Mouse (Mus musculus) limb, embryonic 13.5 days (tissue): ENCODE results near the gene 2810004N23Rik. TPM values are rescaled to one million over a fixed set of nuclear protein-coding genes. Genes with fewer than 3 reads are reported as not detected.
"Not testable (repeated sequence)": the region's sequence is repeated elsewhere in the genome, so short reads cannot be mapped to it uniquely, and the experiment has no call there.

Experiments
- ATAC-seq: fragments of 200-750 bp; cut with Nextera tagmentation; 2 replicates; pipeline ENCODE4 v1.8.0; 2017; ENCODE audit warnings: low read depth, moderate number of reproducible peaks, moderate TSS enrichment; ENCODE audit not compliant: low FRiP score
- H3K27ac ChIP-seq: fragments of 300-500 bp; sonication (generic); 2 replicates; pipeline ENCODE4 v1.5.1; 2015; ENCODE audit warnings: inconsistent platforms, mild to moderate bottlenecking, moderate library complexity
- H3K27me3 ChIP-seq: fragments of 300-500 bp; sonication (generic); 2 replicates; pipeline ENCODE4 v1.6.1; 2015; ENCODE audit warnings: mild to moderate bottlenecking, inconsistent platforms
- H3K36me3 ChIP-seq: fragments of 300-500 bp; sonication (generic); 2 replicates; pipeline ENCODE4 v1.6.1; 2015; ENCODE audit warnings: inconsistent platforms, mild to moderate bottlenecking, moderate library complexity
- H3K4me1 ChIP-seq: fragments of 300-500 bp; sonication (generic); 2 replicates; pipeline ENCODE4 v1.6.1; 2015; ENCODE audit warnings: inconsistent platforms
- H3K4me2 ChIP-seq: fragments of 300-500 bp; sonication (generic); replicated peaks from 2 replicates; pipeline ENCODE4 v1.6.1; 2015; ENCODE audit warnings: inconsistent platforms, mild to moderate bottlenecking, moderate library complexity
- H3K4me3 ChIP-seq: fragments of 300-500 bp; sonication (generic); 2 replicates; pipeline ENCODE4 v1.5.1; 2015; ENCODE audit warnings: moderate library complexity, mild to moderate bottlenecking, inconsistent platforms
- H3K9ac ChIP-seq: fragments of 300-500 bp; sonication (generic); 2 replicates; pipeline ENCODE4 v1.6.1; 2015; ENCODE audit warnings: mild to moderate bottlenecking, inconsistent platforms
- H3K9me3 ChIP-seq: fragments of 300-500 bp; sonication (generic); 2 replicates; pipeline ENCODE4 v1.6.1; 2016; ENCODE audit warnings: inconsistent platforms
- WGBS: fragments of 180-500 bp; shearing (Covaris S2); methylation state at CpG from one replicate; pipeline ENCODE4 v1.1.7; 2015; 5-methylcytosine and 5-hydroxymethylcytosine counted together
- polyA plus RNA-seq: library from polyadenylated mRNA; unstranded; fragments of >200 nt; fragmentation: Nextera tagmentation; extraction: Ambion mirVana; gene quantifications from 2 replicates; pipeline ENCODE4 v1.2.1, GENCODE M21; 2015

The 2810004N23Rik gene
- polyA plus RNA-seq, 1 experiment from 2014 or later = 53.9 TPM

DNA sequence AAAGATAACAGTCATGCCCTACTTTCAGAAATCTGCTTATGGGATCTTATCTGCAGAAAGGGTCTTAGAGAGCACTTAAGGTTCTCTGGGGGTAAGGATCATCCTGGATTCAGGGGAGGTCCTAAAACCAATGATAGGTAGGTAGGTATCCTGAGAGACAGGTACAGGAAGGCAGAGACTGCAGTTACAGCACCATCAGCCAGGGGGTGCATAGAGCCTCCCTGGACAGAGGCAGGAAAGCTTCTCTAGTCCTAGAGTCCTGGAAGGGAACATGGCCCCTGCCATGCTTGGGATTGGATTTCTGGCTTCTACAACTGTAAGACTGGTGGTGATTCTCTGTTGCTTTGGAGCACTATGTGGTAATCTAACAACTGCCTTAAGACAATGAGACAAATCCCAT is 3.5 kb downstream of the 2810004N23Rik start:
- Histone ChIP-seq H3K4me1 (peaks cover 12% of the 10 kb centered on the region), H3K27ac (no peak overlapping the region), H3K9me3 (peaks cover 25% of the 10 kb centered on the region), H3K4me3 (no peak overlapping the region), H3K36me3 (peaks cover 65% of the 10 kb centered on the region), H3K27me3 (no peaks in the 10 kb centered on the region), H3K4me2 (no peak overlapping the region), H3K9ac (no peak overlapping the region)
- no peak for ATAC-seq

DNA sequence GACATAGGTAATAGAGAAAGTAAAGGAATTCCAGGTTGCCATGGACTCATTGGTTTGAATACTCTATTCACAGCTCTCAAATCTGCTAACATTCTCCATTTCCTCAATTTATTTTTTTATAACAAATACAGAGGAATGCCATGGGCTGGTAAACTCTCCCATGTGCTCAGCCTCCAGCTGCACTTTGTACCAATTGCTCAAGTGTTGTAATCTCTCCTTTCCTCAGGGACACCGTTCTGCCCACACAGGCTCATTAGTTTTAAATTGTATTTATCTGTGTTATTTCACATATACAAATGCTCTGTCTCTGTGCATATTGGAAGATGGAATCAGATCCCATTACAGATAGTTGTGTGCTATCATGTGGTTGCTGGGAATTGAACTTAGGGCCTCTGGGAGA is 9.4 kb downstream of the 2810004N23Rik start:
- peaks cover 63% of the 10 kb centered on the region for H3K36me3 ChIP-seq
- no peak overlapping the region for H3K9ac ChIP-seq
- H3K27me3 ChIP-seq = no peaks in the 10 kb centered on the region
- whole genome bisulfite sequencing = 100% methylated on average over 1 of the region's 1 CpGs
- no peak overlapping the region for H3K4me3 ChIP-seq
- H3K27ac ChIP-seq = no peak overlapping the region
- H3K4me2 ChIP-seq = no peak overlapping the region
- H3K4me1 ChIP-seq = no peaks in the 10 kb centered on the region
- H3K9me3 ChIP-seq = peaks cover 34% of the 10 kb centered on the region
- ATAC-seq = no peak

DNA sequence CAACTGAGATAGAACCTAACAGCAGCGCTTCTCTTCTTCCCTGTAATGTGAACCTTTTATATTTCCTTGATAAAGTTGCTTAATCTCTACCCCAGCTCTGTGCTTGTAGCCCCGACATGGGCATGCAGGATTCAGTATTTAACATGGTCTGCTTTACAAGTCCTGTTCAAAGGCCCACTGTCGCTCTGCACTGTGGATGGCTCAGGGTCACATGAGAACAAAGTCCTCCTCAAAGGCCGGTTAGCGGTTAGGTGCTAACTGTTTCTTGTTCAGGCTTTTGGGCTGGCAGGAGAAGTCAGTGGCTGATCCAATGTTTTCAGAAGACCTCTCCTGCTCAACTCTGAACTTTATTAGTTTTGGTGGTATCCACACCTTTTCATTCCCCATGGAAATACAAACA is 17.3 kb downstream of the 2810004N23Rik start:
- Histone ChIP-seq H3K4me3 (no peak overlapping the region), H3K36me3 (peaks cover 41% of the 10 kb centered on the region), H3K27me3 (no peaks in the 10 kb centered on the region), H3K4me2 (no peak overlapping the region), H3K9me3 (no peaks in the 10 kb centered on the region), H3K4me1 (no peaks in the 10 kb centered on the region), H3K9ac (no peak overlapping the region), H3K27ac (no peak overlapping the region)
- ATAC-seq = no peak
- WGBS = 76% methylated on average over 5 of the region's 5 CpGs

DNA sequence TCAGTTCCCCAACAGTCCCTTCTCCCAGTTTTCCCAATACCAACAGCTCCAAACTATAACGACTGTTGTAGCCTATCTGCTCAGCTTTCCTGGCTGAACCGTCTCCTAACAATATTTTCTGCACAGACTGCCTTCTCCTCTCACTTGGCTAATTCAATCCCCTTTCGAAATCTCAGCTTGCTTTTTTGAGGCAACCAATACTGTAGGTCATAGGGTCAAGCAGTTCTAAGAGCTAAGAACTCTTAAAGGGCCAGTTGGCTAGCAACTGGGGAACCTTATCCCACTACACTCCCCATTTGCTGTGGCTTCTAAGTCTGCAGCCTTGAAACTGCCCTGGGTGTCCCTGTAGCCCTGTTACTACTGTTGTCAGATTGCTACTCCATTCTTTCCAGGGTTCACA is 17.8 kb downstream of the 2810004N23Rik start:
- no peak overlapping the region for H3K27ac ChIP-seq
- no peak overlapping the region for H3K4me3 ChIP-seq
- no peaks in the 10 kb centered on the region for H3K9me3 ChIP-seq
- H3K36me3 ChIP-seq = peaks cover 45% of the 10 kb centered on the region
- H3K4me1 ChIP-seq = no peaks in the 10 kb centered on the region
- no peak overlapping the region for H3K9ac ChIP-seq
- H3K4me2 ChIP-seq = no peak overlapping the region
- H3K27me3 ChIP-seq = no peaks in the 10 kb centered on the region
- no peak for ATAC-seq
- 67% methylated on average over 3 of the region's 3 CpGs for WGBS

DNA sequence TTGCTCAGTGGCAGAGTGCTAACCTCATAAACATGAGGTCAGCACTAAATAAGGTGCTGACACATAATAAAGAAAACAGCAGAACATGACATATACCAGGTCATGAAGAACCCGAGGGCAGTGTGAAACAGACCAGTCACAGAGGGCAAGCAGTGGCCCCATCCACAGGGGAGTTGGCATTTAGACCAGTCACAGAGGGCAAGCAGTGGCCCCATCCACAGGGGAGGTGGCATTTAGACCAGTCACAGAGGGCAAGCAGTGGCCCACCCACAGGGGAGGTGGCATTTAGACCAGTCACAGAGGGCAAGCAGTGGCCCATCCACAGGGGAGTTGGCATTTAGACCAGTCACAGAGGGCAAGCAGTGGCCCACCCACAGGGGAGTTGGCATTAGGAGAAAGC is 20.0 kb downstream of the 2810004N23Rik start:
- not testable (repeated sequence) for H3K4me3 ChIP-seq, H3K27me3 ChIP-seq, H3K9me3 ChIP-seq, H3K9ac ChIP-seq, H3K27ac ChIP-seq, ATAC-seq, H3K4me2 ChIP-seq, H3K4me1 ChIP-seq
- 43% methylated on average over 1 of the region's 1 CpGs for whole genome bisulfite sequencing
- peaks cover 67% of the 10 kb centered on the region for H3K36me3 ChIP-seq

DNA sequence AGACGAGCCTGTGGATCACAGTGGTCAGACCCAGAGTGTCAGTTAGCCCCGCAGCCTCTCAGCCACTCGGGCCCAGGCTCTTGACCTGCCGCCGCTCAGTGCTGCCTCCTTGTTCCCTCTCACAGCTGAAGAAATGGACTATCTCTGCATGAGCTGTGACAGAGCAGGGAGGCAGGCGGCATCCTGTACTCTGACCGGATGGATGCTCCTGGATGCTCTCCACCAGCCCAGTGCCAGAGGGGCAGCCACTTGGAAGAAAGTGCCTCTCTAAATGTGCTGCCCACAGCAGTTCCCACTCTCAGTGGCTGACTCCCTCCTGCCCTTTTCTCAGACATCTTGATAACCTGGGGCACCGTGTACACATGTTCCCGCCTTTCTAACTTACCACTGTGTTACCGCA is 21.1 kb downstream of the 2810004N23Rik start:
- Histone ChIP-seq H3K4me2 (no peak overlapping the region), H3K36me3 (peaks cover 73% of the 10 kb centered on the region), H3K9me3 (no peaks in the 10 kb centered on the region), H3K27me3 (no peaks in the 10 kb centered on the region), H3K27ac (no peak overlapping the region), H3K4me1 (no peaks in the 10 kb centered on the region), H3K9ac (no peak overlapping the region), H3K4me3 (no peak overlapping the region)
- WGBS = 95% methylated on average over 10 of the region's 10 CpGs
- ATAC-seq = no peak

DNA sequence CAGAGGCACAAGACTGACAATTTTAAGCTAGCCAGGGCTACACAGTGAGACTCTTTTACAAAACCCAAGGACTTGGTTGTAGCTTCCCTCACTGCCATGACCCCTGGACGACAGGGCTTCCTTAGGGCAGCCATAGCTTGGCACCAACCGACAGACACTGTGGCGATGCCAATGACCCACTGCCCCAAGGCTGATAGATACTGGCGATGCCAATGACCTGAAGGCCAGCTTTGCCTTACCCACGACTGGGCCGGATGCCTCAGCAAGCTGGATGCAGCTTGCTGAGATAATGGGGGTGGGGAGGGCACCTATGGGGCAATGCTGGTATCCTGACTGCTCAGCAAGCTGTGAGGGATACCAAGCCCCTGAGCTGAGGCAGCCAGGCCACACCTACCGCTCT is 22.0 kb downstream of the 2810004N23Rik start:
- ATAC-seq = no peak
- Histone ChIP-seq H3K4me2 (no peak overlapping the region), H3K4me1 (no peaks in the 10 kb centered on the region), H3K27ac (no peak overlapping the region), H3K9me3 (no peaks in the 10 kb centered on the region), H3K9ac (no peak overlapping the region), H3K36me3 (peaks cover 73% of the 10 kb centered on the region), H3K27me3 (no peaks in the 10 kb centered on the region), H3K4me3 (no peak overlapping the region)
- 96% methylated on average over 7 of the region's 7 CpGs for WGBS

DNA sequence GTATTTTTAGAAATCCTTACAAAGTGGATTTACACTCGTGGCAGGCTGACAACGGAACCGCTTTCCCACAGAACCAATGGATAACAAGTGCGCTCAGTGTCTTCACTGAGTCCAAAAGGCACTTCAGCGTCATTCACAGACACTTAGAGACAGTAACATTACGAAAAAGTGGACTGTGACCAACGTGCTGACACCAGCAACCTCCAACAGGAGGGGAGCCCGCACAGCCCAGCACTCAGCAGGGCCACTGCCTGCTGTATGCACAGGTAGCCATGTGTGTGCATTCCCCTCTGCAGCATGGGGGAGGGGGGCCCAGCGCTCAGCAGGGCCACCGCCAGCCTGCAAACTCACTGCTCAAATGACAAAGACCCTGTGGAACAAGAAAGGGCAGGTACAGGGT is 23.5 kb downstream of the 2810004N23Rik start:
- no peak for ATAC-seq
- H3K4me2 ChIP-seq = no peak overlapping the region
- H3K27ac ChIP-seq = no peak overlapping the region
- H3K9ac ChIP-seq = no peak overlapping the region
- 89% methylated on average over 10 of the region's 10 CpGs for WGBS
- no peaks in the 10 kb centered on the region for H3K9me3 ChIP-seq
- H3K4me1 ChIP-seq = peaks cover 5% of the 10 kb centered on the region
- no peaks in the 10 kb centered on the region for H3K27me3 ChIP-seq
- peaks cover 62% of the 10 kb centered on the region for H3K36me3 ChIP-seq
- no peak overlapping the region for H3K4me3 ChIP-seq

DNA sequence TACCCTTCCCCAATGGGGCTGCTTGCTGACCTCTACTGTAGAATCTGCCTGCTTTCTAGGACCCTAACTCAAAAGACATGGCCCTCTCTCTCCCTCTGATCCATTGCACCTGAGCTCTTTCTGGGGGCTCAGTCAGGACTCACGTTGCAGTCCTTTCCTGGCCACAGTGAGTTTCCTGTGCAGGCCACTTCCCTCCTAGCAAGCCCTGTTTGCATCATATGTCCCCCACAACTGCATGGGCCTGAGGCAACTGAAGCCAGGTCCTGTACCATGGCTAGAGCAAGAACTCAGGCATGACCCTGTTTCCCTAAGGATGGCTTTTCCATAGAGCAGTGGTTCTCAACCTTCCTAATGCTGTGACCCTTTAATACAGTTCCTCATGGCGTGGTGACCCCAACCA is 25.0 kb downstream of the 2810004N23Rik start:
- Histone ChIP-seq H3K4me2 (no peak overlapping the region), H3K9me3 (no peaks in the 10 kb centered on the region), H3K27ac (no peak overlapping the region), H3K4me3 (no peak overlapping the region), H3K9ac (no peak overlapping the region), H3K27me3 (no peaks in the 10 kb centered on the region), H3K4me1 (peaks cover 11% of the 10 kb centered on the region), H3K36me3 (peaks cover 52% of the 10 kb centered on the region)
- no peak for ATAC-seq
- WGBS = 78% methylated on average over 2 of the region's 2 CpGs

DNA sequence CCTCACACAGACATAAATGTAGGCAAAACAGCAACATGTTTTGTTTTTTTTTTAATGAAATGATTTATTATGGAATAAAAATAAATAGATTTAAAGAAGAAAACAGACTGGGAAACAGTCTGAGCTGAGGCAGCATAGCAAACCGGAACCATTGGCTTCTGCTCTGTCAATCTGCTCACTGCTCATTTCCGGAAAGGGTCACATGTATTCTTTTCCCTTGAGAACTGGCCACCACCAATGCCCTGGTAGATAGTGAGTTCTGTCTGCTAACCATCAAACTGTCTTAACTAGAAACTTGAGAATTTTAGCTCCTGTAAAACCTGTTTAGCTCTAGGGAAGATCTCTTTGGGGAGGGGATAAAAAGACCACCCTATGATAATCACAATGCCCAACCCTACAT is 26.0 kb downstream of the 2810004N23Rik start:
- WGBS = 88% methylated on average over 2 of the region's 2 CpGs
- no peaks in the 10 kb centered on the region for H3K9me3 ChIP-seq
- H3K4me3 ChIP-seq = no peak overlapping the region

DNA sequence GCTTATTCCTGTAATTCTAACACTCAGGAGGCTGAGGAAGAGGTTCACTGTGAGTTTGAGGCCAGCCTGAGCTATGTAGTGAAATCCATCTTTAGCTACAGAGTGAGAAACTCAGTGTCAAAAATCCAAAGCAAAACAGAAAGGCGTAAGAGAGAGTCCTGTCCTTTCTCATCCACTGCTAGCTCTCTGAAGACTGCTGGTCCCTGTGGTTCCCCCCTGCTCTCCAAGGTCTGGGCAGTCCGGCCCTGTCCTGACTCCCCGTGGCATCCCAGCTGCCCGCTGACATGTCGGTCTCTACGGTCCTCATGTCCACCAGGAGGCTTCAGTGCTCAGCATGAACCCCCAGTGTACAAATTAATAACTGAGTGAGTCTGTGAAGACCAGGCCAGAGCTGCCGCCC is 26.6 kb downstream of the 2810004N23Rik start:
- no peak for ATAC-seq
- Histone ChIP-seq H3K27me3 (no peaks in the 10 kb centered on the region), H3K9ac (no peak overlapping the region), H3K4me1 (peaks cover 11% of the 10 kb centered on the region), H3K27ac (no peak overlapping the region), H3K4me3 (no peak overlapping the region), H3K4me2 (no peak overlapping the region), H3K36me3 (peaks cover 39% of the 10 kb centered on the region), H3K9me3 (no peaks in the 10 kb centered on the region)
- 85% methylated on average over 7 of the region's 7 CpGs for WGBS

More for the DNA sequence above, 26.0 kb downstream of the 2810004N23Rik start:
- Histone ChIP-seq H3K36me3 (peaks cover 45% of the 10 kb centered on the region), H3K27ac (no peak overlapping the region), H3K27me3 (no peaks in the 10 kb centered on the region), H3K4me1 (peaks cover 11% of the 10 kb centered on the region), H3K4me2 (no peak overlapping the region), H3K9ac (no peak overlapping the region)
- ATAC-seq = no peak

DNA sequence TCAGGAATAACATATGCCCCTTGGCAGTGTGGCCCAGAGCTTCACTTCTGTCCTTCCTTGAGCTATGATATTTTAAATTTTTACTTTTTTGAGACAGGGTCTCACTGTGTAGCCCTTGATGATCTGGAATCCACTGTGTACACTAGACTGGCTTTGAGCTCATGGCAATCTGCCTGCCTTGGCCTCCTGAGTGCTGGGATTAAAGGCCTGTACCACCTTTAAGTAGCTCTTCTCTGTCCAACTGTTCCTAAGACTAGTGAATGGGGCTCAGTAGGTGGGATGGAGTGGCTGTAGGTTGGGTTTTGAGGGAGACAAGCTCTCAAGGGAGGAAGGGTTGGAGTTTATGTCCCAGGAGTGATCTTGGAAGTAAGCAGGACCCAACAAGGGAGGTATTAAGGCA is 27.1 kb downstream of the 2810004N23Rik start:
- Histone ChIP-seq H3K36me3 (peaks cover 35% of the 10 kb centered on the region), H3K4me3 (no peak overlapping the region), H3K4me2 (no peak overlapping the region), H3K9ac (no peak overlapping the region), H3K9me3 (no peaks in the 10 kb centered on the region), H3K4me1 (peaks cover 11% of the 10 kb centered on the region), H3K27ac (no peak overlapping the region), H3K27me3 (no peaks in the 10 kb centered on the region)
- ATAC-seq = no peak

DNA sequence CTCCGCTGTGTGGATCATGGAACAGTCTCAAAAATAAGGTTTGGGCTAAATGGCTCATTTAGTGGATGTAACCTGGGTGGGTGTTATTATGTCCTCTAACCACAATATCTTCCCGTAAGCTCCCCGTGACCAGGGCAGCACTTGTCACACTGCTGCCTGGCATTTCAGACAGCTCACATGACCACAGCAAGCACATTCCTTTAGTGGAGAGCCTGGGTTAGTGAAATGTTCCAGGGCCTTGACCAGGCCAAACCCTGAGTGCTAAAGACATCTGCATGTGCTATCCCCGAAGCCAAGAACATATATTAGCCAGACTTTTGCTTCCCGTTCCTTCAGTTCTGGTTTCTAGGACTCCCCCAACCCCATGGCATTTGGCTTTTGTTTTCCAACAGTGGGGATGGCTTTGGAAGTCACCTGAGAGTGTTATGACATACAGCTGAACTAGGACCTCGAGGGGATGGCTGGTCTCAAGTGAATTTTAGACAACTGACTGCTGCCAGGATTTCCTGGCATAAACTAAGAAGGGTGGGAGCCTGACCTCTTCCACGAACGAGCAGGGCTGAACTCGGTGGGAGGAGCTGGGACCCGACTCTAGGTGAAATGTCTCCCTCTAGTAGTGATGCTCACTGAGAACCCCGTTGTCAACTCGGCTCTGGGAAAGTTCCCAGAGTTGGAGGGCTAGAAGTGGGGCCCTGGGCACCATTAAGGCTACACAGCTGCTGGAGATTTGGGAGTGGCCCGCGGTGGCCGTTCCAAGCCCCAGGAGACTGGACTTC is 29.3 kb downstream of the 2810004N23Rik start:
- H3K9me3 ChIP-seq = no peaks in the 10 kb centered on the region
- H3K9ac ChIP-seq = 0 out of 2 replicates have a peak overlapping the region, but pooled peaks have one; percentile 13
- peaks cover 13% of the 10 kb centered on the region for H3K36me3 ChIP-seq
- 37% methylated on average over 15 of the region's 15 CpGs for WGBS
- no peak for ATAC-seq
- peak overlapping the region; percentile 51 for H3K4me2 ChIP-seq
- peaks cover 11% of the 10 kb centered on the region for H3K4me1 ChIP-seq
- H3K27ac ChIP-seq = no peak overlapping the region
- H3K4me3 ChIP-seq = peak overlapping the region; percentile 3; the same call in 1 of the 2 replicates
- no peaks in the 10 kb centered on the region for H3K27me3 ChIP-seq
